11 mouse cellular contexts compared by ENCODE assay signal in the genomic region with DNA sequence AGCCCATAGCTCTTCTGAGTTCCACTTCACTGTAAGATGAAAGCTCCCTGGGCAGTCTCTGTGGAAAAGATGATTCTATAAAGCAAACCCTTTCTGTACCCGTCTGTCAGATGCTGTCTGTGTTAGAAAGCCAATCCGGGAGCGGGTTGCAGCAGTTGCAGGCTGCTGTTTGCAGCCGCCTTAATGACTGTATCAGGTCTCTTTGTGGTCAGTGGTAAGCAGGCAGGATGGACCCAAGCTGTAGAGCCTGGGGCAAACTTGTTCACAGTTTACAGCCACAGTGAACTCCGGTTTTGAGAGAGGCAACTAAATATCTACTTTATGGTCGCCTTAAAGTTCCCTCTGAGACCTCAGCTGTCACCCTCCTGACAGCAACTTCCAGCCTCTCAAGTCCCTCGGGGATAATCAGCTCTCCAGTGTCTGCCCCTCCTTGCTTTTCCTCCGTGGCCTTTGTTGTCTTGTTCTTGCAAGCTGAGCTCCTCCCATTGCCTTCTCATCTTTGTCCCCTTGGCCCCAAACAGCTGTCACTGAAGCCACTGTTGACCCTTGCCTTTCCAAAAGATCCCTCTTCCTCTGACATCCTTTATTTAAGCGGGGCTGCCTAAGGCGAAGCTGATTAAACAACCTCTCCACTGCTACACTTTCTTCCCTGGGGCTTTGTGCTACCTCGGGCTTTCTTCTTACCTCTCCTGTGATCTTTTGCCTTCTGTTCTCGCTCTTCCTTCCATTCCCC.
A peak's percentile ranks its signal among the peaks of the same experiment; 100 is the strongest.
DNase-seq lines count a peak whose midpoint lies in the region; ATAC-seq and TF ChIP-seq lines count a peak whose summit lies in the region.
"Had no signal": no experiment of that assay in that cellular context is flagged by ENCODE, and none has a peak within 500 bp of the region (broad histone marks: within the 10 kb centered on the region; RNA-seq: fewer than 3 reads in every experiment).

No protein-coding gene starts in this region.

- no peaks in the 10 kb centered on the region for H3K36me3 ChIP-seq in embryonic facial prominence, embryonic 15.5 days
- H3K36me3 ChIP-seq: heart, embryonic 15.5 days; limb, embryonic 13.5 days had no signal

- no peak overlapping the region for H3K4me2 ChIP-seq in embryonic facial prominence, embryonic 15.5 days (replicated peaks)
- H3K4me2 ChIP-seq: heart, embryonic 15.5 days; limb, embryonic 13.5 days had no signal

- no peak overlapping the region for H3K27ac ChIP-seq in embryonic facial prominence, embryonic 15.5 days (replicated peaks)
- H3K27ac ChIP-seq: heart, embryonic 15.5 days; limb, embryonic 13.5 days had no signal

- H3K4me3 ChIP-seq in lung, adult 2 months (replicated peaks; ENCODE audit: extremely low read depth, low read depth, low read length), result no peak overlapping the region
- no peak overlapping the region for H3K4me3 ChIP-seq in embryonic facial prominence, embryonic 15.5 days (replicated peaks)
- H3K4me3 ChIP-seq: heart, embryonic 15.5 days; limb, embryonic 13.5 days had no signal

- TF ChIP-seq CTCF in lung, adult 2 months (IDR thresholded peaks at IDR 0.05; ENCODE audit: insufficient read depth, low read length), result no peak

- ATAC-seq in embryonic facial prominence, embryonic 15.5 days (ENCODE audit: insufficient number of reproducible peaks, low FRiP score, low TSS enrichment, low read depth), result peak; percentile 56; the same call in 1 of the 2 replicates
- no peak for ATAC-seq in activated CD4-positive, CD25-positive, alpha-beta regulatory T cell, adult 4 months

- TF ChIP-seq POLR2A in lung, adult 2 months (IDR thresholded peaks at IDR 0.05; ENCODE audit: borderline replicate concordance, extremely low read depth, low read depth, low read length), result no peak

- peak; percentile 40 for DNase-seq in lung, postnatal 10 days
- DNase-seq in lung, adult 2 months, result no peak
- DNase-seq in kidney, postnatal 4 days, result peak; percentile 54 to 64
- DNase-seq in yolk sac, embryonic 10.5 days (ENCODE audit: low spot score), result peak; percentile 65
- no peak for DNase-seq in ovary, adult 18-20 months (ENCODE audit: low spot score)
- DNase-seq: cerebellum, adult 18-20 months; thymus, postnatal 14 days had no signal

- no peaks in the 10 kb centered on the region for H3K4me1 ChIP-seq in lung, adult 2 months (ENCODE audit: control insufficient read depth, insufficient read depth, low read length)
- peaks cover 6% of the 10 kb centered on the region; the same call in 1 of the 2 replicates for H3K4me1 ChIP-seq in embryonic facial prominence, embryonic 15.5 days
- H3K4me1 ChIP-seq: heart, embryonic 15.5 days had no signal

- WGBS in lung, adult 2 months, result 42% methylated on average over 12 of the region's 12 CpGs
- WGBS in embryonic facial prominence, embryonic 15.5 days, result 16% methylated on average over 12 of the region's 12 CpGs

- no peak overlapping the region for H3K9ac ChIP-seq in embryonic facial prominence, embryonic 15.5 days
- H3K9ac ChIP-seq: heart, embryonic 15.5 days; limb, embryonic 13.5 days had no signal

- no peaks in the 10 kb centered on the region for H3K9me3 ChIP-seq in embryonic facial prominence, embryonic 15.5 days (replicated peaks)
- H3K9me3 ChIP-seq: heart, embryonic 15.5 days; limb, embryonic 13.5 days had no signal

- H3K27me3 ChIP-seq in embryonic facial prominence, embryonic 15.5 days, result no peaks in the 10 kb centered on the region
- H3K27me3 ChIP-seq: heart, embryonic 15.5 days; limb, embryonic 13.5 days had no signal

Comparison
In these comparisons a context has a peak if more than half of its experiments do, and no peak if none do; other contexts are left out.
1. DNase-seq: peak in lung, postnatal 10 days (single experiment), kidney, postnatal 4 days (2 of 2) and yolk sac, embryonic 10.5 days (single experiment); none in lung, adult 2 months (single experiment) and ovary, adult 18-20 months (single experiment).